Mouse (Mus musculus): ENCODE data around the gene Sprr2b. TPM values are rescaled to one million over a fixed set of nuclear protein-coding genes. Genes with fewer than 3 reads are reported as not detected.
"Not testable (repeated sequence)": the region's sequence is repeated elsewhere in the genome, so short reads cannot be mapped to it uniquely, and the experiment has no call there.

The Sprr2b gene
- not detected for total RNA-seq (2021)

DNA sequence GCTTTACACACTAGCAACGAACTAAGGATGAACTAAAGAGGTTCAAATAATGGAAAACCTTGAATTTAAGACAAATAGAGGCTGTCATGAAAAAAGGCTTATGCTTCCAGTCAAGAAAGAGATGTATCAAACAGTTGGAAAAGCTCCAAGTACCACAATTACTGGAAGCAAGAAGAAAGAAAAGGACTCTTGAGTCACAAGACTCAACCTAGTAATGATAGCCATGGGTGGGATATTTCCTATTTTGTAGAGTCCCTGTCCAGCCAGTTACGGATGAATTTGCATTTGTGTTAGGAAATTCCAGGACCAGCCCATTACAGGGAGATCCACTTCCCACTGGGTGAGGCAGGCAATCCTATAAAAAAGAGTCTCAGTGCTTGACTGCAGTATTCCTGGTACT lies at the start of gene Sprr2b:
Sprr2b (plus strand) TSS at position 301 of the 400 bp plus-strand sequence.
- DNase-seq (ENCODE audit: extremely low spot score in 1 of 2, low spot score in 1 of 2), result no peak

- not testable (repeated sequence) for DNase-seq (ENCODE audit: extremely low spot score in 1 of 2, low spot score in 1 of 2)
Measured at GRCm38 (mm10) chr3:92271414-92271985, 44.9 kb upstream of the Sprr2b start.

DNA sequence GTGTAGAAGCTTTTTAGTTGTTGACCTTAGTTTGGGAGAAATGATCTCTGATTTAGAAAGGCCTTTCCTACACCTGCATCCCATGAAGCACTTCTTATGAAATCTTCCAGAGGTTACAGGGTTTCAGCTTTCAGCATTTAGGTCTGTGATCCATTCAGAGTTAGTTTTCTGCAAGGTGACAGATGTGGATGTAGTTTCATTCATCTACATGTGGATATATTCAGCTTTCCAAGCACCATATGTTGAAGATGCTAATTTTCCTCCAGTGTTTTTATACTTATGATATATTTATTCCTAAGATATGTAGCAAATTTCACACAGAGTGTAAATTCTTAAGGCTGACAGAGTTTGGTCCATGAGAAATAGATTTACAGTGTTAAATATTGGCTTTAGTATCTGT lies 42.9 kb upstream of the Sprr2b start:
- DNase-seq (ENCODE audit: extremely low spot score in 1 of 2, low spot score in 1 of 2), result not testable (repeated sequence)

DNA sequence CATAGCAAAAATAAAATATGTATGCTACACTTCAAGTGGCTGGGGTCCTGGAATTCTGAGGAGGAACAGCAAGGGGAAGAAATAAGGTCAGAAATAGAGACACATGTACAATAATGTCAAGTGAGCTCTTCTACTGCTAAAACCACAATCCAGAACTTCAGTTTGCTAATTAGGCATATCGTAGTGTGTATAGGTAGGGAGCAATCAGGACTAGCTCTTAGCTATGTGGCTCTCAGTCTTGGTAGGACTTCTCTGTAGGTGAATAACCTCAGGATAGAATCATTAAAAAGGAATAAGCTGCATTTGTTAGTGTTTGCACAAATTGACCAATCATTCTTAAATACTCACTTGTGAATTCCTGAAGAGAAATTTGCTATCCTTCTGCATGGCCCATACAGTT lies 42.4 kb upstream of the Sprr2b start:
- DNase-seq (ENCODE audit: extremely low spot score in 1 of 2, low spot score in 1 of 2), result not testable (repeated sequence)

- DNase-seq (ENCODE audit: extremely low spot score in 1 of 2, low spot score in 1 of 2), result not testable (repeated sequence)
Measured at GRCm38 (mm10) chr3:92279663-92280062, 36.8 kb upstream of the Sprr2b start.

DNA sequence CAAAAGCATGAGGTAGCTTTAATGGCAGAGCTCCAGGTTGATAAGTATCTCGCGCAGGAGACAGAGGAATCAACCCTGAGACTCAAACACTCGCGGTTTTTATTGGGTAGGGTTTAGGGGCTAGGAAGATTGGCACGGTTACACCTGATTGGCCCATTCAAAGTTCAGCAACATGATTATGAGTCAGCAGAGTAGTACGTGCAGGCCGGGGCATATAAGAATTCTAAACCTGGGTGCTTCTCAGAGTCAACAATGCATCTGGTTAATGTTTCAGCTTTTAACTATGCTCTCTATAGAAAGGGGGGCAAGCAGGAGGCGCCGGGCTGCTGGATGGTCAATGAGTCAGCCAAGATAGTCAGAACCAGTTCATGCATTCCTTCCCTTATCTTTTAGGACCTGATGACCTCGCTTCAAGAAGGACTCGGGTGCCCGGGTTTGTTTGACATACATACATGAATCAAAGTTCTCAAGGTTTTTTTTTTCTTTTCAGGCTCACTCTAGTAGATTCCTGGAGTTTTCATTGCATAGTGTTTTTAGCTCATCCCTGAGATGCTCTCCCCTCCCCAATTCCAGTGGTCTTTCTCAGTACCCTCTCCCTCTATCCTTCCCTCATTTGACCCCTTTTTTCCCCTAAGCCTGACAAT lies 35.3 kb upstream of the Sprr2b start:
- not testable (repeated sequence) for DNase-seq (ENCODE audit: extremely low spot score in 1 of 2, low spot score in 1 of 2)

- not testable (repeated sequence) for DNase-seq (ENCODE audit: extremely low spot score in 1 of 2, low spot score in 1 of 2)
Measured at GRCm38 (mm10) chr3:92285101-92285500, 31.3 kb upstream of the Sprr2b start, which contains the start of gene Sprr2a3. Gene Sprr2a3, plus strand, starts transcription at chr3:92285417.

- not testable (repeated sequence) for DNase-seq (ENCODE audit: extremely low spot score in 1 of 2, low spot score in 1 of 2)
Measured at GRCm38 (mm10) chr3:92288489-92288888, 27.9 kb upstream of the Sprr2b start.

DNA sequence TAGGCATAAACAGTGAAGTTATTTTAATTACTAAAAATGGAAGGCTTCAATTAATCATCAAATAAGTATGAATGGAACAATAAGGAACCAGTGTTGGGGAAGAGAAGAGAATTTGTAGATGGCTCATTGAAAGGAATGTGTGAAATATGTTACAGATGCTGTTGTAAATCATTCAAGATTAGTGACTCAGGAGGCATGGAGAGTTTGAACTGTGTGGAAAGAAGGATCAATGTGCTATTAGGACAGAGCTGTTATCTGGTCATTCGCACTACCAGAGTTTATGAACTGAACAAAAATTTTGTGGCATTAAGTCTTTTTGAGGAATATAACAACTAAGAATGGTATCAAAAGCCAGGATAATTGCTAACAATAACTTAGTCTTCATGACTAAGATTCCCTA lies 9.0 kb upstream of the Sprr2b start:
- DNase-seq (ENCODE audit: extremely low spot score in 1 of 2, low spot score in 1 of 2), result no peak

DNA sequence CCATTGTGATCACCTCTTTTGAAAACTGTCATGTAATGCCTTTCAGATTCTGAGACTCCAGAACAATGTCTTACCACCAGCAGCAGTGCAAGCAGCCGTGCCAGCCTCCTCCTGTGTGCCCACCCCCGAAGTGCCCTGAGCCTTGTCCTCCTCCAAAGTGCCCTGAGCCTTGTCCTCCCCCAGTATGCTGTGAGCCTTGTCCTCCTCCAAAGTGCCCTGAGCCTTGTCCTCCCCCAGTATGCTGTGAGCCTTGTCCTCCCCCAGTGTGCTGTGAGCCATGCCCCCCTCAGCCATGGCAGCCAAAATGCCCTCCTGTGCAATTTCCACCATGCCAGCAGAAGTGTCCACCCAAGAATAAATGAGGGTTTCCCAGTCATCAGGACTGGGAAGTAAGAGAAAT lies 964 bp downstream of the Sprr2b start:
- no peak for DNase-seq (ENCODE audit: extremely low spot score in 1 of 2, low spot score in 1 of 2)

DNA sequence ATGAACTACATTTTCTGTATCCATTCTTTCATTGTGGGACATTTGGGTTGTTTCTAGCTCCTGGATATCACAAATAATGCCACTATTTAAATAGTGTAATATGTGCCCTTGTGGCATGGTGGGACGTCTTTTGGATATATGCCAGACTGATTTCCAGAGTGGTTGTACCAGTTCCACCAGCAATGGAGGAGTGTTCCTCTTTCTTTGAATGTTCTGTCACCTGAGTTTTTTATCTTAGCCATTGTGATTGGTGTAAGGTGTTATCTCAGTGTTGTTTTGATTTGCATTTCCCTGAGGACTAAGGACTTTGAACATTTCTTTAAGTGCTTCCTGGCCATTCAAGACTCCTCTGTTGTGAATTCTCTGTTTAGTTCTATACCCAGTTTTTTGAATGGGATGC lies 19.9 kb downstream of the Sprr2b start:
- no peak for DNase-seq (ENCODE audit: extremely low spot score in 1 of 2, low spot score in 1 of 2)

DNA sequence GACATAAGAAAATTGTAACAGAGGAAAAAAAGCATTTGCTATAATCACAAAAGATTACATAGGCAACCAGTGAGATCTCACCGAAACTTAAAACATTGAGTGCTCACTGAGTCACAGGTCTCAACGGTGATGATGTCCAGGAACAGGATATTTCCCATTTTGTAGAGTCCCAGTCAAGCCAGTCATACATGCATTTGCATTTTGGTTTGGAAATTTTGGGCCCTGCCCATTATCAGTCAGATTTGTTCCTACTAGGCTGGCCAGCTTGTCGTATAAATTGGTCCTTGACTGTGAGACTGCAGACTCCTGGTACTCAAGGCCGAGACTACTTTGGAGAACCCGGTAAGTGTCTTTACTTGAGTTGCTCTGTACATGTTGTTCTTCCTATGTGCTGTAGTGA lies 22.4 kb downstream of the Sprr2b start, which contains the start of gene Sprr2d:
Sprr2d (plus strand) TSS at position 301 of the 400 bp plus-strand sequence.
- DNase-seq (ENCODE audit: extremely low spot score in 1 of 2, low spot score in 1 of 2), result no peak

GRCm38 (mm10) chr3:92351843-92352242 lies 35.4 kb downstream of the Sprr2b start, which contains the start of gene Sprr2e:
Gene Sprr2e, plus strand, starts transcription at chr3:92352143.
- DNase-seq (ENCODE audit: extremely low spot score in 1 of 2, low spot score in 1 of 2), result no peak

DNA sequence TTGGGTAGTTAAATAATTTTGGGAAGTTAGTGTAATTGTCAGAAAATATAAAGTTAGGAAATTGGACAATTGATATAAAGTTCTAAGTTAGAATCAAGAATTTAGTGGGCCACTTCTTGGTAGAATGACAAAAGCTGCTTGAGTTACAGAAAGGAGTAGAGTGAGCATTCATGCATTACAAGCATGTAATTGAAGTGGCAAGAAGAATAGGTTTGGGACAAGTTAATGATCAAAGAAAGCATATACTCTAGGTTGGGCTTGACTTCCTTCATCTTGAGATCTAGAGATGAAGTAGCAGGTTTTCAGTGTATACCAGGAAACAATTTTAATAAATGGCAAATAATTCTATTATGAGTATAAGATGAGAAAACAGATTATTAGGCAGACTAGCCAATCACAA lies 45.2 kb downstream of the Sprr2b start:
- no peak for DNase-seq (ENCODE audit: extremely low spot score in 1 of 2, low spot score in 1 of 2)

DNA sequence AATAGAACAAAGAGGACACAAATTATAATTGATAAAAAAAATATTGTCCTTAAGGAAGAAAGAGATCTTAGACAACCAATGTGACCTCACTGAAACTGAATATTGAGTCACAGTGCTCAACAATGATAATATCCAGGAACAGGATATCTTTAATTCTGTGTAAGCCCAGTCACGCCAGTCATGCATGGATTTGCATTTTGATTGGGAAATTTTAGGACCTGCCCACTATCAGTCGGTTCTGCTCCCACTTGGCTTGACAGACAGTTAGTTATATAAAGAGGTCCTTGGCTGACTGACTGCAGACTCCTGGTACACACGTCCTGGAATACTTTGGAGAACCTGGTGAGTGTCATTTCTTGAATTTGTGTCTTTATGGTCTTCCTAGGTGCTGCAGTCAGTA lies 48.5 kb downstream of the Sprr2b start, which contains the start of gene Sprr2f:
Sprr2f (plus strand) TSS at position 301 of the 400 bp plus-strand sequence.
- DNase-seq (ENCODE audit: extremely low spot score in 1 of 2, low spot score in 1 of 2), result no peak

Other genes starting within 250 kb of the Sprr2b start
- gene Lor, start 233.5 kb upstream of the Sprr2b start, total RNA-seq (2021), result 1 to 10 TPM; 4.7 to 4.8 TPM
- not detected for gene Prr9, start 192.7 kb upstream of the Sprr2b start, total RNA-seq (2021)
- not detected for gene Lelp1, start 173.9 kb upstream of the Sprr2b start, total RNA-seq (2021)
- gene Sprr2a1, start 100.8 kb upstream of the Sprr2b start, total RNA-seq (2021), result not detected
- gene Sprr2a2, start 100.7 kb upstream of the Sprr2b start, total RNA-seq (2021), result not detected
- not detected for gene Sprr2a3, start 31.2 kb upstream of the Sprr2b start, total RNA-seq (2021)
- not detected for gene Sprr2d, start 22.5 kb downstream of the Sprr2b start, total RNA-seq (2021)
- gene Sprr2e, start 35.5 kb downstream of the Sprr2b start, total RNA-seq (2021), result not detected
- not detected for gene Sprr2f, start 48.6 kb downstream of the Sprr2b start, total RNA-seq (2021)
- not detected for gene Sprr2h, start 69.1 kb downstream of the Sprr2b start, total RNA-seq (2021)
- not detected for gene Sprr2i, start 91.4 kb downstream of the Sprr2b start, total RNA-seq (2021)
- not detected for gene Sprr2j-ps, start 101.5 kb downstream of the Sprr2b start, total RNA-seq (2021)
- 1 to 10 TPM; 2.3 to 3.6 TPM for gene Gm9774, start 112.8 kb downstream of the Sprr2b start, total RNA-seq (2021)
- gene Sprr2k, start 116.0 kb downstream of the Sprr2b start, total RNA-seq (2021), result not detected
- gene Sprr1b, start 122.2 kb downstream of the Sprr2b start, total RNA-seq (2021), result not detected
- gene Sprr3, start 142.1 kb downstream of the Sprr2b start, total RNA-seq (2021), result not detected
- not detected for gene Sprr1a, start 169.3 kb downstream of the Sprr2b start, total RNA-seq (2021)
- gene Sprr4, start 183.9 kb downstream of the Sprr2b start, total RNA-seq (2021), result not detected
- gene 2310046K23Rik, start 217.9 kb downstream of the Sprr2b start, total RNA-seq (2021), result not detected

Data from layer of hippocampus, postnatal 25 days (tissue).